Mouse (Mus musculus): ENCODE measurements around the gene Sh2d2a.

GRCm38 (mm10) chr3:87891481-87891880 lies 44.9 kb downstream of the Sh2d2a start:
- TF ChIP-seq CTCF (IDR thresholded peaks at IDR 0.05; ENCODE audit: borderline replicate concordance, extremely low read depth, insufficient read depth, insufficient read length) (no peak), POLR2A (IDR thresholded peaks at IDR 0.05; ENCODE audit: borderline replicate concordance, extremely low read depth, insufficient read depth, insufficient read length, poor library complexity, severe bottlenecking) (no peak)

Data from brain, embryonic 14.5 days (tissue).